Mouse (Mus musculus): Measurements from ENCODE around the gene Pkp4. TPM values are rescaled to one million over a fixed set of nuclear protein-coding genes. Genes with fewer than 3 reads are reported as not detected.

Pkp4 gene
- total RNA-seq, 1 experiment = 54.3 TPM

DNA sequence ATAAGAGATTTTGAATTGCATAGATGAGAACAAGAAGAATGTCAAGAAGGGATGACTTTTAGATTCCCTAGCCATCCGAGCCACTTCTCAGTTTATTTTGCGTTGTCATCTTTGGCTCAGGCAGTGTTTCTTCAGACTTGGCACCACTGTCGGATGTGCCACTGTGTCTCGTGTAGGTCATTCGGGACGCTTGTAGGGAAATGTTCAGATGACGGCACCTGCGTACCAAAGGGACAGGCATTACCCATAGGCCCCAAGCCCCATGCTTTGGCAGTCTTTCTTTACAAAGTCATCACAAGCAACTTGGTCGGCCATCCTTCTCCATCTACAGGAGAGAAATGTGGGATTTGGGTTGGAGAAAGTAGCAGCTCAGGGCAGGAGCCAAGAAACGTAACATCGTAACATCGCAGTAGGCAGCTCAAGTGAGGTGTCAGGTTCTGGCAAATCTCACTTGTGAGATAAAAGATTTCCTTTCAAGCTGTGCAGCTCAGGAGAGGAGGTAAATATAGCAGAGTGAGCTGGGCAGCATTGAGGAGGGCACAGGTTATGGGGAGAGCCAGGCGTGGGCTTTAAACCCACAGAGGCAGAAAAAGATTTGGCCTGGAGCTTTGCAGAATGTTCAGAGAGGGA is 72.8 kb downstream of the Pkp4 start:
- no peak overlapping the region for H3K4me3 ChIP-seq (ENCODE audit: insufficient read depth in 1 of 2, low read depth in 1 of 2, low read length in 2 of 2, poor library complexity in 1 of 2, severe bottlenecking in 1 of 2)
- no peak for DNase-seq (ENCODE audit: low read depth, low spot score)
- peaks cover 11 to 23% of the 10 kb centered on the region in 2 experiments; a peak in 3 of 4 replicates for H3K4me1 ChIP-seq (ENCODE audit: control insufficient read depth in 2 of 2, insufficient read depth in 2 of 2, low read length in 2 of 2, poor library complexity in 1 of 2)
- in situ Hi-C loops (cut with MboI; ENCODE audit: low sequenced_read_pairs in 2 of 2, unreplicated experiment in 2 of 2) = no loop called here
- H3K9ac ChIP-seq (ENCODE audit: insufficient read depth, low read depth, low read length, poor library complexity, severe bottlenecking) = no peak overlapping the region
- no peaks in the 10 kb centered on the region for H3K9me3 ChIP-seq (ENCODE audit: control insufficient read depth, insufficient read depth, low read depth, low read length)
- peaks cover 3% of the 10 kb centered on the region; the same call in 1 of the 2 replicates for H3K36me3 ChIP-seq (ENCODE audit: control insufficient read depth, insufficient read depth, low read length, poor library complexity, severe bottlenecking)
- H3K27ac ChIP-seq (ENCODE audit: insufficient read depth, low read depth, low read length, poor library complexity, severe bottlenecking) = no peak overlapping the region
- no peak for TF ChIP-seq CHD2 (IDR thresholded peaks at IDR 0.05; ENCODE audit: low read depth, low read length)
- TF ChIP-seq MAFK (IDR thresholded peaks at IDR 0.05; ENCODE audit: insufficient read depth, low read depth, low read length) = no peak
- no peak for TF ChIP-seq HCFC1 (IDR thresholded peaks at IDR 0.05; ENCODE audit: borderline replicate concordance, insufficient read depth, low read length)
- TF ChIP-seq ZNF384 (IDR thresholded peaks at IDR 0.05; ENCODE audit: low read depth, low read length) = no peak
- TF ChIP-seq ZC3H11A (IDR thresholded peaks at IDR 0.05; ENCODE audit: borderline replicate concordance, low read depth, low read length) = no peak

DNA sequence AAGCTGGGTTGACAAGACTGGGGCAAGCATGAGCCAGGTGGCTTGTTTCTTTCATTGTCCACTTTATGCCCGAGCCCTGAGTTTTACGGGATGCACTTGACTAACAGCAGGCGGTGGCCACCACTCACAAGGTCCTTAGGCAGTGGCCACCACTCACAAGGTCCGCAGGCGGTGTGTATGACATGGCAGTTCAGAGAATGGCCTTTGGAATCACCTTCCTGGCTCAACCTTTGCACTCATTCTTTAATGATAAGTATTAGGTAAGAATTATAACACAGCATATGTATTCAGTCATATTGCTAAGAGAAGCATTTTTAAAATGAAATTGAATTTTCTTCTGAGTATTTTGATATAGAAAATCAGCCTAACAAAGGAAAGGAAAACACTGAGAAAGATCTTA is 73.3 kb downstream of the Pkp4 start:
- peaks cover 3% of the 10 kb centered on the region; the same call in 1 of the 2 replicates for H3K36me3 ChIP-seq (ENCODE audit: control insufficient read depth, insufficient read depth, low read length, poor library complexity, severe bottlenecking)
- no peak for DNase-seq (ENCODE audit: low read depth, low spot score)
- H3K9me3 ChIP-seq (ENCODE audit: control insufficient read depth, insufficient read depth, low read depth, low read length) = no peaks in the 10 kb centered on the region
- in situ Hi-C loops (cut with MboI; ENCODE audit: low sequenced_read_pairs in 2 of 2, unreplicated experiment in 2 of 2) = no loop called here
- peaks cover 10 to 21% of the 10 kb centered on the region in 2 experiments; a peak in 3 of 4 replicates for H3K4me1 ChIP-seq (ENCODE audit: control insufficient read depth in 2 of 2, insufficient read depth in 2 of 2, low read length in 2 of 2, poor library complexity in 1 of 2)
- no peak overlapping the region for H3K9ac ChIP-seq (ENCODE audit: insufficient read depth, low read depth, low read length, poor library complexity, severe bottlenecking)
- H3K27ac ChIP-seq (ENCODE audit: insufficient read depth, low read depth, low read length, poor library complexity, severe bottlenecking) = no peak overlapping the region
- TF ChIP-seq CHD2 (IDR thresholded peaks at IDR 0.05; ENCODE audit: low read depth, low read length) = no peak
- TF ChIP-seq ZNF384 (IDR thresholded peaks at IDR 0.05; ENCODE audit: low read depth, low read length) = no peak
- TF ChIP-seq HCFC1 (IDR thresholded peaks at IDR 0.05; ENCODE audit: borderline replicate concordance, insufficient read depth, low read length) = no peak
- no peak for TF ChIP-seq ZC3H11A (IDR thresholded peaks at IDR 0.05; ENCODE audit: borderline replicate concordance, low read depth, low read length)
- no peak for TF ChIP-seq MAFK (IDR thresholded peaks at IDR 0.05; ENCODE audit: insufficient read depth, low read depth, low read length)
- H3K4me3 ChIP-seq (ENCODE audit: insufficient read depth in 1 of 2, low read depth in 1 of 2, low read length in 2 of 2, poor library complexity in 1 of 2, severe bottlenecking in 1 of 2) = no peak overlapping the region

DNA sequence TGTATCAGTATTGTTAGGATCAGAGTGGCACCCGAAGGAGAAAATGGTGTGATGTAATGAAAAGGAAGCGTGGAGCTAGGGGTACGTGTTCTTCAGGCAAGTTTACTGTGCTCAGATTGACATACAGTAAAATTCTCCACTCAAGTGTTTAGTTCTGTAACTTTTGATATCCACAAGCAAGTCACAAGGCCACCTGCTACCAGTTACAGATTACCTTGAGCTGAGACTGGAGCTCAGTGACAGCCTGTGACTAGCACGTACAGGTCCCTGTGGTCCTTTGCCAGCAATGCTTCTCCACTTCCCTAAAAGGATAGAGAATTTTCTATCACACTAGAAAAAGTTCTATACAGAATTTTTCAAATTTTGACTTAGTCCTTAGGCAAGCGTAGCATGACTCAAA is 73.9 kb downstream of the Pkp4 start:
- in situ Hi-C loops (cut with MboI; ENCODE audit: low sequenced_read_pairs in 2 of 2, unreplicated experiment in 2 of 2) = no loop called here
- no peak for DNase-seq (ENCODE audit: low read depth, low spot score)
- H3K9me3 ChIP-seq (ENCODE audit: control insufficient read depth, insufficient read depth, low read depth, low read length) = no peaks in the 10 kb centered on the region
- H3K4me1 ChIP-seq (ENCODE audit: control insufficient read depth in 2 of 2, insufficient read depth in 2 of 2, low read length in 2 of 2, poor library complexity in 1 of 2) = peaks cover 10 to 16% of the 10 kb centered on the region in 2 experiments; a peak in 3 of 4 replicates
- no peak overlapping the region for H3K9ac ChIP-seq (ENCODE audit: insufficient read depth, low read depth, low read length, poor library complexity, severe bottlenecking)
- H3K36me3 ChIP-seq (ENCODE audit: control insufficient read depth, insufficient read depth, low read length, poor library complexity, severe bottlenecking) = peaks cover 3% of the 10 kb centered on the region; the same call in 1 of the 2 replicates
- no peak overlapping the region for H3K27ac ChIP-seq (ENCODE audit: insufficient read depth, low read depth, low read length, poor library complexity, severe bottlenecking)
- TF ChIP-seq HCFC1 (IDR thresholded peaks at IDR 0.05; ENCODE audit: borderline replicate concordance, insufficient read depth, low read length) (no peak), CHD2 (IDR thresholded peaks at IDR 0.05; ENCODE audit: low read depth, low read length) (no peak), ZC3H11A (IDR thresholded peaks at IDR 0.05; ENCODE audit: borderline replicate concordance, low read depth, low read length) (no peak), MAFK (IDR thresholded peaks at IDR 0.05; ENCODE audit: insufficient read depth, low read depth, low read length) (no peak), ZNF384 (IDR thresholded peaks at IDR 0.05; ENCODE audit: low read depth, low read length) (no peak)
- no peak overlapping the region for H3K4me3 ChIP-seq (ENCODE audit: insufficient read depth in 1 of 2, low read depth in 1 of 2, low read length in 2 of 2, poor library complexity in 1 of 2, severe bottlenecking in 1 of 2)

DNA sequence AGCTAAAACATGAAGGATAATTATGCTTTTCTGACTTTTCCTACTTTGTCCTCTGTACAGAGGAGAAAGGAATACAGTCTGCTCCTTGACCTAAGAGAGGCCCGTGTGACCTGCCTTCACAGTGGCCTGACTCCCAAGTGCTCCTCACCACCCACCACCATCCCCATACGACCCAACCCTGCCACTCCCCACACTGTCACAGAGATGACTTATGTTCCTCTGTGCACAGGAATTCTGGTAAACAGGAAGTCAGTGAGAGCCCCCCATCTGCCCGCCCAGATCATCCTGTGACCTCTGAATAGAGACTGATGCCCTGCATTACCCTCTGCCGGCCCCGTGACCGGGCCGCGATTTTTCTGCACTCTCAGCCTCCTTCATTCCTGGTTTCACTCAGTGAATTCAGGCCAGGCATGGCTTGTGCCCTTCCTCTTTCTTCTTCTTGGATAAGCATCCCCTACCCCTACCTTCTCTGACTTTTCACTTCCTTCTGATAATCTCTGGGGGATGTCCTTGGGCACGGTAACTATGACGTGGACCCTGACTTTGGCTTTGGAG is 79.3 kb downstream of the Pkp4 start:
- Histone ChIP-seq H3K9ac (ENCODE audit: insufficient read depth, low read depth, low read length, poor library complexity, severe bottlenecking) (no peak overlapping the region), H3K4me3 (ENCODE audit: insufficient read depth in 1 of 2, low read depth in 1 of 2, low read length in 2 of 2, poor library complexity in 1 of 2, severe bottlenecking in 1 of 2) (no peak overlapping the region), H3K9me3 (ENCODE audit: control insufficient read depth, insufficient read depth, low read depth, low read length) (no peaks in the 10 kb centered on the region), H3K27ac (ENCODE audit: insufficient read depth, low read depth, low read length, poor library complexity, severe bottlenecking) (no peak overlapping the region), H3K36me3 (ENCODE audit: control insufficient read depth, insufficient read depth, low read length, poor library complexity, severe bottlenecking) (peaks cover 4% of the 10 kb centered on the region), H3K4me1 (ENCODE audit: control insufficient read depth in 2 of 2, insufficient read depth in 2 of 2, low read length in 2 of 2, poor library complexity in 1 of 2) (peaks cover 0 to 4% of the 10 kb centered on the region in 2 experiments; a peak in 2 of 4 replicates)
- in situ Hi-C loops (cut with MboI; ENCODE audit: low sequenced_read_pairs in 2 of 2, unreplicated experiment in 2 of 2) = no loop called here
- TF ChIP-seq MAFK (IDR thresholded peaks at IDR 0.05; ENCODE audit: insufficient read depth, low read depth, low read length) (no peak), CHD2 (IDR thresholded peaks at IDR 0.05; ENCODE audit: low read depth, low read length) (no peak), HCFC1 (IDR thresholded peaks at IDR 0.05; ENCODE audit: borderline replicate concordance, insufficient read depth, low read length) (no peak), ZNF384 (IDR thresholded peaks at IDR 0.05; ENCODE audit: low read depth, low read length) (no peak), ZC3H11A (IDR thresholded peaks at IDR 0.05; ENCODE audit: borderline replicate concordance, low read depth, low read length) (no peak)
- no peak for DNase-seq (ENCODE audit: low read depth, low spot score)

Measured in ES-E14 (cell line).